Comparison of ENCODE assay signal across 9 mouse cellular contexts in the genomic region with DNA sequence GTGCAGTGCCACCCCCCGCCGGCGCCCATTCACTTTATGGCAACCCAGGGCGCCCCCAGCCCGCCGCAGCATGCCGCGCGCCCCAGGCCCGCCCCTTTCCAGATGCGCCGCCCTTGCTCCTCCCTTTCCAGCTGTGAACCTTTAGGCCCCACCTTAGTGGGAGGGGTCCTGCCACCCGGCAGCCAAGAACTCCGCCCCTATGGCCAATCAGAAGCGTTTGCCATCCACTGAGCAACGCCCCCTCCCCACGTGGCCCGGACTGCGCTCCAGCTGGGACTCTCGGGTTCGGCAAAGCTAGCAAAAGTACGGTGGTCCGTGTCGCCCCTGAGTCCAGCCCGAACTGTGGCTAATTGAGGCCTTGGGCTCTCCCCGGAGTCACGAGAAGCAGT. TPM values are rescaled to one million over a fixed set of nuclear protein-coding genes. Genes with fewer than 3 reads are reported as not detected.
DNase-seq lines count a peak whose midpoint lies in the region; ATAC-seq and TF ChIP-seq lines count a peak whose summit lies in the region.
"Had no signal": no experiment of that assay in that cellular context is flagged by ENCODE, and none has a peak within 500 bp of the region (broad histone marks: within the 10 kb centered on the region; RNA-seq: fewer than 3 reads in every experiment).

No protein-coding gene starts in this region.

- peaks cover 77% of the 10 kb centered on the region for H3K27me3 ChIP-seq in hindbrain, embryonic 12.5 days

- peaks cover under 1% of the 10 kb centered on the region for H3K4me1 ChIP-seq in bone marrow macrophage, adult 2 months (ENCODE audit: control insufficient read depth, insufficient read depth, low read length)
- peaks cover 23% of the 10 kb centered on the region for H3K4me1 ChIP-seq in hindbrain, embryonic 12.5 days

- H3K4me3 ChIP-seq in bone marrow macrophage, adult 2 months (ENCODE audit: insufficient read depth, low read length), result peak overlapping the region; percentile 59
- H3K4me3 ChIP-seq in hindbrain, embryonic 12.5 days, result peak overlapping the region; percentile 45

- under 1% methylated on average over 25 of the region's 27 CpGs for WGBS in hindbrain, embryonic 12.5 days

- H3K36me3 ChIP-seq in hindbrain, embryonic 12.5 days, result no peaks in the 10 kb centered on the region

- H3K9me3 ChIP-seq in hindbrain, embryonic 12.5 days (replicated peaks), result no peaks in the 10 kb centered on the region

- peak overlapping the region; percentile 90 for H3K4me2 ChIP-seq in hindbrain, embryonic 12.5 days (replicated peaks)

- TF ChIP-seq POLR2A in bone marrow macrophage, adult 2 months (IDR thresholded peaks at IDR 0.05; ENCODE audit: borderline replicate concordance, low read depth, low read length), result no peak

- TF ChIP-seq CTCF in bone marrow macrophage, adult 2 months (IDR thresholded peaks at IDR 0.05; ENCODE audit: low read depth, low read length), result no peak

- no peak overlapping the region for H3K27ac ChIP-seq in bone marrow macrophage, adult 2 months (ENCODE audit: insufficient read depth, low read depth, low read length)
- H3K27ac ChIP-seq in hindbrain, embryonic 12.5 days, result no peak overlapping the region

- DNase-seq in ES-CJ7 (ENCODE audit: low read depth, low spot score), result peak; percentile 96
- DNase-seq in forelimb bud, embryonic 11.5 days (ENCODE audit: low read depth, low spot score), result peak; percentile 91
- peak; percentile 27 to 50 for DNase-seq in left cerebral cortex, postnatal 25 days (ENCODE audit: low spot score in 2 of 2)
- DNase-seq in mesoderm, embryonic 11.5 days (ENCODE audit: low read depth, low spot score), result peak; percentile 91
- peak; percentile 18 to 30 for DNase-seq in right cerebral cortex, postnatal 36 days (ENCODE audit: low spot score in 2 of 2)
- DNase-seq in urinary bladder, postnatal 36 days (ENCODE audit: low spot score in 2 of 2), result peak; percentile 72 to 84

- intact Hi-C loops in left cerebral cortex, postnatal 25 days (cut with DNase I), result no loop called here

- peak; percentile 48 for ATAC-seq in hindbrain, embryonic 12.5 days (ENCODE audit: low FRiP score)

- H3K9ac ChIP-seq in hindbrain, embryonic 12.5 days, result peak overlapping the region; percentile 47

RNA-seq across cellular contexts. Expression of a gene that starts 0.2 kb away (rescaled TPM):
- polyA plus RNA-seq in bone marrow macrophage, adult 2 months (2012; ENCODE audit: insufficient read depth, insufficient read length, missing spikeins), result not detected in 2 replicates
- polyA plus RNA-seq in hindbrain, embryonic 12.5 days (2016; fragmentation: Nextera tagmentation; extraction: Ambion mirVana), result 0.90 and 3.5 TPM in 2 replicates
- total RNA-seq in left cerebral cortex, postnatal 25 days (2021), result not detected
- total RNA-seq: left cerebral cortex, adult 18-20 months had no signal

RNA-seq across cellular contexts. Expression of a gene that starts 3.9 kb away (rescaled TPM):
- 20.2 and 28.0 TPM in 2 replicates for polyA plus RNA-seq in bone marrow macrophage, adult 2 months (2012; ENCODE audit: insufficient read depth, insufficient read length, missing spikeins)
- polyA plus RNA-seq in hindbrain, embryonic 12.5 days (2016; fragmentation: Nextera tagmentation; extraction: Ambion mirVana), result 76.1 and 80.5 TPM in 2 replicates
- total RNA-seq in left cerebral cortex, postnatal 25 days (2021), result 10 to 100 TPM; 87.4 to 98.2 TPM

RNA-seq across cellular contexts. Expression of a gene that starts 16.7 kb away (rescaled TPM):
- not detected in 2 replicates for polyA plus RNA-seq in bone marrow macrophage, adult 2 months (2012; ENCODE audit: insufficient read depth, insufficient read length, missing spikeins)
- 0.23 TPM in 1 of 2 replicates, not detected in the other for polyA plus RNA-seq in hindbrain, embryonic 12.5 days (2016; fragmentation: Nextera tagmentation; extraction: Ambion mirVana)
- not detected for total RNA-seq in left cerebral cortex, postnatal 25 days (2021)
- total RNA-seq: left cerebral cortex, adult 18-20 months had no signal

Comparison
In these comparisons a context has a peak if more than half of its experiments do, and no peak if none do; other contexts are left out.
1. DNase-seq: peak in every context shown above with its lines; median percentile 96 in ES-CJ7; 91 in forelimb bud, embryonic 11.5 days; 91 in mesoderm, embryonic 11.5 days; 78 in urinary bladder, postnatal 36 days; 38 in left cerebral cortex, postnatal 25 days; 24 in right cerebral cortex, postnatal 36 days.